Mouse (Mus musculus) kidney, adult 18-20 months (tissue): ENCODE data around the gene Mrm2.

Source experiments
- DNase-seq: peaks from one replicate; pipeline ENCODE4 v3.0.0; 2021

The Mrm2 gene

GRCm38 (mm10) chr5:140342880-140343279 is 11.2 kb upstream of the Mrm2 start:
- DNase-seq = no peak

GRCm38 (mm10) chr5:140339836-140340235 is 8.1 kb upstream of the Mrm2 start:
- DNase-seq = no peak

- DNase-seq = no peak
These were observed 7.1 kb upstream of the Mrm2 start for GRCm38 (mm10) chr5:140338779-140339178.

- no peak for DNase-seq
These were observed 5.0 kb upstream of the Mrm2 start for GRCm38 (mm10) chr5:140336680-140337079.

- no peak for DNase-seq
These were observed 1.9 kb upstream of the Mrm2 start for GRCm38 (mm10) chr5:140333631-140334030.

GRCm38 (mm10) chr5:140332519-140332918 is 821 bp upstream of the Mrm2 start:
- no peak for DNase-seq

- no peak for DNase-seq
These were observed 7.6 kb downstream of the Mrm2 start for GRCm38 (mm10) chr5:140324058-140324457.

- DNase-seq = no peak
These were observed 9.7 kb downstream of the Mrm2 start for GRCm38 (mm10) chr5:140321756-140322575.

- DNase-seq = peak; percentile 95
These were observed 10.5 kb downstream of the Mrm2 start, which contains the start of the genes Mad1l1 and Nudt1 for GRCm38 (mm10) chr5:140321042-140321755. Gene Mad1l1, minus strand, starts transcription at chr5:140321552. Gene Nudt1, plus strand, starts transcription at chr5:140321656.

- DNase-seq = no peak
These were observed 15.0 kb downstream of the Mrm2 start for GRCm38 (mm10) chr5:140316716-140317115.

- no peak for DNase-seq
These were observed 24.1 kb downstream of the Mrm2 start for GRCm38 (mm10) chr5:140307602-140308001.

- no peak for DNase-seq
These were observed 25.7 kb downstream of the Mrm2 start for GRCm38 (mm10) chr5:140306016-140306415.

- no peak for DNase-seq
These were observed 33.4 kb downstream of the Mrm2 start for GRCm38 (mm10) chr5:140298291-140298690.

GRCm38 (mm10) chr5:140292152-140292551 is 39.5 kb downstream of the Mrm2 start:
- DNase-seq = peak; percentile 68

- peak; percentile 24 for DNase-seq
These were observed 42.5 kb downstream of the Mrm2 start for GRCm38 (mm10) chr5:140289161-140289560.

- no peak for DNase-seq
These were observed 43.4 kb downstream of the Mrm2 start for GRCm38 (mm10) chr5:140288287-140288686.

GRCm38 (mm10) chr5:140284761-140285160 is 46.9 kb downstream of the Mrm2 start:
- DNase-seq = no peak

GRCm38 (mm10) chr5:140284011-140284410 is 47.7 kb downstream of the Mrm2 start:
- DNase-seq = no peak

- DNase-seq = no peak
These were observed 48.8 kb downstream of the Mrm2 start for GRCm38 (mm10) chr5:140282900-140283299.

GRCm38 (mm10) chr5:140282376-140282775 is 49.3 kb downstream of the Mrm2 start:
- DNase-seq = peak; percentile 76

GRCm38 (mm10) chr5:140280205-140280604 is 51.5 kb downstream of the Mrm2 start:
- no peak for DNase-seq
